Mouse (Mus musculus) hindbrain, embryonic 13.5 days (tissue): ENCODE measurements around the gene Il17ra. TPM values are rescaled to one million over a fixed set of nuclear protein-coding genes. Genes with fewer than 3 reads are reported as not detected.

Experiments used
- ATAC-seq: fragments of 200-750 bp; cut with Nextera tagmentation; 2 replicates; pipeline ENCODE4 v1.8.0; 2017; ENCODE audit warnings: moderate TSS enrichment; ENCODE audit not compliant: low FRiP score
- H3K27ac ChIP-seq: fragments of 300-500 bp; sonication (generic); 2 replicates; pipeline ENCODE4 v1.5.1; 2015; ENCODE audit warnings: inconsistent platforms, mild to moderate bottlenecking, moderate library complexity
- H3K27me3 ChIP-seq: fragments of 300-500 bp; sonication (generic); 2 replicates; pipeline ENCODE4 v1.6.1; 2015; ENCODE audit warnings: mild to moderate bottlenecking, inconsistent platforms
- H3K36me3 ChIP-seq: fragments of 300-500 bp; sonication (generic); 2 replicates; pipeline ENCODE4 v1.6.1; 2015; ENCODE audit warnings: mild to moderate bottlenecking, inconsistent platforms
- H3K4me1 ChIP-seq: fragments of 300-500 bp; sonication (generic); replicated peaks from 2 replicates; pipeline ENCODE4 v1.6.1; 2015; ENCODE audit warnings: inconsistent platforms
- H3K4me2 ChIP-seq: fragments of 300-500 bp; sonication (generic); 2 replicates; pipeline ENCODE4 v1.6.1; 2015; ENCODE audit warnings: inconsistent platforms, mild to moderate bottlenecking, moderate library complexity
- H3K4me3 ChIP-seq: fragments of 300-500 bp; sonication (generic); 2 replicates; pipeline ENCODE4 v1.5.1; 2015; ENCODE audit warnings: mild to moderate bottlenecking, inconsistent platforms
- H3K9ac ChIP-seq: fragments of 300-500 bp; sonication (generic); 2 replicates; pipeline ENCODE4 v1.6.1; 2015; ENCODE audit warnings: mild to moderate bottlenecking, inconsistent platforms
- H3K9me3 ChIP-seq: fragments of 300-500 bp; sonication (generic); 2 replicates; pipeline ENCODE4 v1.6.1; 2016; ENCODE audit warnings: inconsistent platforms
- WGBS: fragments of 180-500 bp; shearing (Covaris S2); methylation state at CpG from one replicate; pipeline ENCODE4 v1.1.7; 2015; 5-methylcytosine and 5-hydroxymethylcytosine counted together
- polyA plus RNA-seq: library from polyadenylated mRNA; unstranded; fragments of >200 nt; fragmentation: Nextera tagmentation; extraction: Ambion mirVana; gene quantifications from 2 replicates; pipeline ENCODE4 v1.2.1, GENCODE M21; 2015

The Il17ra gene
- polyA plus RNA-seq, 1 experiment from 2014 or later, result 9.8 TPM

DNA sequence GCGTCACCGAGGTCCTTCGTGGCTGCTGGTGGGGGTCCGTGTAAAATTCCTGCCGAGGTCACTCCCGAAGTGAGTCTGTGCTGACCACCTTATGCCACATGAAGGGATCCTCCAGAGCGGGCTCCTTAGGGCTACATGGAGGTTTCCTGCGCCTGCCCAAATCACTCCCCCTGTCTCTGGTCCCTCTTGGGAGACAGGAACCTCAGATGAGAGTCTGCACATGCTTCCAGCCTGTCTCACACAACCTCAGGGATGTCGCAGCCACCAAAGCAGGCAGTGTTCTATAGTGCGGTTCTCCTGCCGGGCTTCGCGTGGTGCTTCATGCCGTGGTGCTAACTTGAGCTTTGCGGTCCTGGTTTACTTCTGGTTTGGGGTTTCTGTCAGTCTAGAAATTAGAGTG is 1.8 kb upstream of the Il17ra start:
- Histone ChIP-seq H3K4me2 (no peak overlapping the region), H3K27me3 (peaks cover 47% of the 10 kb centered on the region), H3K9me3 (no peaks in the 10 kb centered on the region), H3K4me1 (peaks cover 19% of the 10 kb centered on the region), H3K36me3 (no peaks in the 10 kb centered on the region), H3K27ac (no peak overlapping the region), H3K9ac (no peak overlapping the region), H3K4me3 (no peak overlapping the region)
- WGBS, result 69% methylated on average over 15 of the region's 15 CpGs
- ATAC-seq, result no peak

DNA sequence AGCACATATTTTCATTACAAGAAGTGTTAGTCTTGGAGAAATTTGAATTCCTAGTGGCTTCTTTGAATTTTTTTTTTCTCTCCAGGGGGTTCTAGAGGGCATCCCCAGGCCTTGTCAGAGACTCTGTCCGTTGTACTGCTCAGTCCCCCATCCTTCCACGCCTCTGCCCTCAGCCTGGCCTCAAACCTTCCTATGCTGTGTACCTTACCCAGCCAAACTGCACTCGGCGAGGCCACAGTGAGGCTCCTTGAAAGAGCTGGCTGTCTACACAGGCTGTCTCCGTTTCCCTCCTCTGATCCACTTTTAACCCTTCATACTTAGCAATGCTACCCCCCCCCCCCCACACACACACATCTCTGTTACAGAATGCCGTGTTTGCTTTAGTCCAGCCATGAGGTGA is 796 bp upstream of the Il17ra start:
- 55% methylated on average over 6 of the region's 6 CpGs for WGBS
- Histone ChIP-seq H3K9me3 (no peaks in the 10 kb centered on the region), H3K4me1 (peaks cover 19% of the 10 kb centered on the region), H3K27me3 (peaks cover 47% of the 10 kb centered on the region), H3K4me2 (no peak overlapping the region), H3K27ac (no peak overlapping the region), H3K9ac (no peak overlapping the region), H3K36me3 (no peaks in the 10 kb centered on the region), H3K4me3 (no peak overlapping the region)
- no peak for ATAC-seq

DNA sequence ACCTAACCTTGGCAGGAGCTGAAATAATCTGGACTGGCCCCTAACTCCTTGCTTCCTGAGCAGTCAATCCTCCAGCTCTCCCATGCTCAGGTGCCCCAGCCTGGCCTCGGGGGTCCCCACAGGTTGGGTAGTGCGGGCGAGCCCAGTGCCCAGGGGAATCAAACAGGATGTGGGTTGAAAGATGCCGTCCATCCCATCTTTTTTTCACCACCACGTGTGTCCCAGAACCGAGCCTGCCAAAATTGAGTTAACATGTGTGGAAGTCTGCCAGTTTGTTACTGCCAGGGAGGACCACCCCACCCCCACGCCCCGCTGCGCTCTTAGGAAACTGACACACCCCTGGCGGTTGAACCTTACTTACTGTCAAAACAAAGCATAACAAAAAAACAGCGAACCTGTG is 837 bp downstream of the Il17ra start:
- Histone ChIP-seq H3K4me3 (peak overlapping the region; percentile 55), H3K27ac (no peak overlapping the region), H3K9me3 (no peaks in the 10 kb centered on the region), H3K27me3 (peaks cover 47% of the 10 kb centered on the region), H3K9ac (peak overlapping the region; percentile 74), H3K4me1 (peaks cover 19% of the 10 kb centered on the region), H3K4me2 (peak overlapping the region; percentile 67), H3K36me3 (no peaks in the 10 kb centered on the region)
- WGBS, result 4% methylated on average over 11 of the region's 11 CpGs
- ATAC-seq, result 0 out of 2 replicates have a peak, but pooled peaks have one; percentile 55

DNA sequence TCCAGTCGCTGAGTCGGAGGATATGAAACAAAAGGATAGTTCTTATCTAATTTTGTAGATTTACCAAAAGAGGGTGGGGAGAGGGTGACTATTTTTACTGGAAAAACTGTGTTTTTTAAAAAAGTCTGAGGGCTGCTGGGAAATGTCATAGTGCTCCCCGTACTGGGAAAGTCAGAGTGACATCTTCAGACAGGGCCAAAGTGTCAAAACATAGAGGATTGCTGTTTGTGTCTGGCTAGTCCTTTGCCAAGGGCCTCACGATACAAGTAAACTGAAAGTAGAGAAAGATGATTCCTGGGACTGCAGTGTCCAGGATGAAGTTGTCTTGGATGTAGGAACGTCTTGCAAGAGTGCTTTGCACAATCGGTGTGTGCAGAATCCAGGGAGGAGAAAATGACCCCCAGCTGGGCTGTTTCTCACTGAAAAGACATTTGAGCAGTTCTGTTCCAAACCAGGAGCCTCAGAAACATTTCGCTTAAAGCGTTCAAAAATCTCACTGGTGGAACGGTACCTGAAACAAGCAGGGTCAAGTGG is 1.4 kb downstream of the Il17ra start:
- Histone ChIP-seq H3K4me3 (peak overlapping the region; percentile 55), H3K4me2 (peak overlapping the region; percentile 67), H3K27me3 (peaks cover 47% of the 10 kb centered on the region), H3K36me3 (no peaks in the 10 kb centered on the region), H3K4me1 (peaks cover 19% of the 10 kb centered on the region), H3K9ac (no peak overlapping the region), H3K27ac (no peak overlapping the region), H3K9me3 (no peaks in the 10 kb centered on the region)
- ATAC-seq, result no peak
- 47% methylated on average over 9 of the region's 9 CpGs for WGBS

DNA sequence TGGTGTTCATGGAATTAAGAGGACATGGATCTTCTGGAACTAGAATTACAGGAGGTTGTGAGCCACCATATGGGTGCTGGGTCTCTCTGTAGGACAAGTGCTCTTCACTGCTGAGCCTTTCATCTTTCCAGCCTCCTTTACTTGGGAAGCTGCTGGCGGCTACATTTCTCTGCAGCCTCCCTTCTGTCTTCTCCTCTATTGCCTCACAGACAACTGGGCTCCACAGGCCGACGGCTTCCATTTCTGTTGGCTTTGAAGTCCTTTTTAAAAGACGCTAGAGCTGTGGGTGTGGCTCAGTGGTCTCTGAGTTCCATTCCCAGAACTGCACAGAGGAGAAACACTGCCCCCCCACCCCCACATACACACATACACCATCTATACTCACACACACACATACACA is 2.3 kb downstream of the Il17ra start:
- H3K4me2 ChIP-seq, result no peak overlapping the region
- no peak overlapping the region for H3K9ac ChIP-seq
- 43% methylated on average over 4 of the region's 4 CpGs for WGBS
- peaks cover 28% of the 10 kb centered on the region for H3K4me1 ChIP-seq
- no peaks in the 10 kb centered on the region for H3K36me3 ChIP-seq
- H3K4me3 ChIP-seq, result no peak overlapping the region
- no peaks in the 10 kb centered on the region for H3K9me3 ChIP-seq
- H3K27me3 ChIP-seq, result peaks cover 47% of the 10 kb centered on the region
- no peak overlapping the region for H3K27ac ChIP-seq
- ATAC-seq, result no peak

DNA sequence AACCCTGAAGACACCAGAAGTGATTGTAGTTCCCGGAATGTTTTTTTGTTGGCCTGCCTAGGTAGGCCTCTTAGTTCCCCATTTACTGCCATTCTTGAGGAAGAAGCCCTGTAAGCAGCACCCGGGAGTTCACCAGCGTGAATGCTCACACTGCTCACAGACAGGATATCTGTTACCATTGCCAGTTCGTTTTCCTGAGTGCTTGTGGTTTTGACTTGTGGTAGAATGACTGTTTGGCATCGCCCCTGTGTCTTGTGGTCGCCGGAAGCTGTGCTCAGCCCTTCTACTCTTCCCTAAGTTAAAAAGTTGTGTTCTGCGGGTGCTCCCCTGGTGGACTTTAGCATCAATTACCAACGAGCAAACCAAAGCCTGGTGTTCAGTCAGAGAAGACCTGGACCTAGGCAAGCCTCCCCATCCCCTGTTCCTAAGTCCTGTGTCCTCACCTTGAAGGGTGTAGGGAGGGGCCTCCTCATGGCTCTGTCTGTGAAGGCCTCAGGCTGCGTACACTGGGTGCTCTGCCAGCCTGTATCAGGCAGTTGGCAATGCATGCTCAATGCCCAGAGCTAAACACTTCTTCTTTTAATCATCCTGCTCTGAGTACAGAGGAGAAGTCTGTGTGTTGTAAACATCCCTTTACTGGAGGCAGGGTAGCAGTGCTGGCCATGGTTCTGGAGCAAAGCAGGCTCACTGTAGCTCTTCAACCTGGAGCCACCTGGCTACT is 3.7 kb downstream of the Il17ra start:
- Histone ChIP-seq H3K27ac (no peak overlapping the region), H3K9me3 (no peaks in the 10 kb centered on the region), H3K4me3 (no peak overlapping the region), H3K4me2 (no peak overlapping the region), H3K27me3 (peaks cover 39% of the 10 kb centered on the region), H3K9ac (no peak overlapping the region), H3K36me3 (no peaks in the 10 kb centered on the region), H3K4me1 (peaks cover 35% of the 10 kb centered on the region)
- 81% methylated on average over 10 of the region's 10 CpGs for WGBS
- no peak for ATAC-seq

DNA sequence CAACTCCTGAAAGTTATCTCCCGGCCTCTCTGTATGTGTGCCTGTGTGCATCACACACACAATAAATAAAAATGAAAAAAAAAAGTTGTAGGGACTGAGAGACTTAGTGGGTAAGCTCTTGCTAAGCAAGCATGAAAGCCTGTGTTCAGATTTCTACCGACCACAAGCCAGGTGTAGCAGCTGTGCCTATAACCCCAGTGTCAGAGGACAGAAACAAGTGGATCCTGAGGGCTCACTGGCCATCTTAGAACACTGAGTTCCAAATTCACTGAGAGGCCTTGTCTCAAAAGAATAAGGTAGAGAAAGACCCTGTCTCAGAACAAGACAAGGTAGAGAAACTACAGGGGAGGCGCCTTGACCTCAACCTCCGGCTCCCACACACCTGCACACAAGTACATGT is 5.2 kb downstream of the Il17ra start:
- WGBS, result 94% methylated on average over 4 of the region's 4 CpGs
- Histone ChIP-seq H3K4me3 (no peak overlapping the region), H3K36me3 (no peaks in the 10 kb centered on the region), H3K9ac (no peak overlapping the region), H3K4me1 (peaks cover 45% of the 10 kb centered on the region), H3K4me2 (no peak overlapping the region), H3K9me3 (no peaks in the 10 kb centered on the region), H3K27me3 (peaks cover 24% of the 10 kb centered on the region), H3K27ac (no peak overlapping the region)
- ATAC-seq, result no peak

DNA sequence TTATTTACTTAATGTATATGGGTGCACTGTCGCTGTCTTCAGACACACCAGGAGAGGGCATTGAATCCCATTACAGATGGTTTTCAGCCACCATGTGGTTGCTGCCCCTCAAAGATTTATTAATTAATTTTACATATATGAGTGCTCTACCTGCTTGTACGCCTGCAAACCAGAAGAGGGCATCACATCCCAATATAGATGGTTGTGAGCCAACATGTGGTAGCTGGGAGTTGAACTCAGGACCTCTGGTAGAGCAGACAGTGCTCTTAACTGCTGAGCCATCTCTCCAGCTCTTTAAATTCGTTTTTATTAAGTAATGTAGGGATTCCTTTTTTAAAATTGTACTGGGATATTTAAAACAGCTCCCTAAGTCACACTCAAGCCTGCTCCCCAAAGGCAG is 6.2 kb downstream of the Il17ra start:
- ATAC-seq, result no peak
- 73% methylated on average over 3 of the region's 3 CpGs for WGBS
- H3K4me2 ChIP-seq, result no peak overlapping the region

DNA sequence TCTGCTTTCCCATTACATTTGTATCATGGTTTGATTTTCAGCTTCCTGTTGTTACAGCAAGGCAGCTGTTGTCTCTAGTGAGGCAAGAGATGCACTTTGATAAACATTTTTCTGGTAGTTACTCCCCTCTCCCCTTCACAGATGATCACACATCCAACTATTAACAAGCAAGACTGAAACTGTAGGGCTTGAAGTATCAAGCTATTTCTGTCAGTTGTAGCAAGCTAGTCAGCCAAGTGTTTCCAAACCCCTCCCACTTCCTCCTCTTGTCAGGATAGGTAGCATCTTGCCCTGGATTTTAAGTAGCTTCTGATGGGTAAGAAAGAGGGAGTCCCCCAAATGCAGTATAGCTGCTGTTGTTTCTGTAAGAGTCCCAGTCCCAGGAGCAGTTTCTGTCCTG is 6.7 kb downstream of the Il17ra start:
- no peak overlapping the region for H3K9ac ChIP-seq

More for the DNA sequence above, 6.2 kb downstream of the Il17ra start:
- Histone ChIP-seq H3K27ac (no peak overlapping the region), H3K9me3 (no peaks in the 10 kb centered on the region), H3K4me3 (no peak overlapping the region), H3K36me3 (no peaks in the 10 kb centered on the region), H3K27me3 (peaks cover 14% of the 10 kb centered on the region), H3K9ac (no peak overlapping the region), H3K4me1 (peaks cover 46% of the 10 kb centered on the region)

DNA sequence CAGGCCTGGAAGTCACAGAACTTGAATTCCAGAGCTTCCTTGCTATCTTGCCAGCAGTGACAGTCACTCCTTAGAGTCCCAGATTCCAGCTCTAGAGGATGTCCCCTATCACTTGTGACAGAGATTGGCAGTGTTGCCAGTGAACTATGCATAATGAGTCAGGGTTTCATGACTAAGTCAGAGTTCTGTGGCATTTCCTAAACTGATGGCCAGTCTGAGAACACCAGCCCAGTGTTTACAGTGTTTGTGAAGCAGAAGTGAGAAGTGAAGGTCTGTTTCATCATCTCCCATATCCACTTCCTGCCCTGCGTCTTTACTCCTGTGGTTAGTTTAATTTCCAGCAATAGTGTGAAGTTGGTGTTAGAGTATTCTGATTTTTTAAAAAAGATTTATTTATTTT is 7.6 kb downstream of the Il17ra start:
- no peak overlapping the region for H3K4me2 ChIP-seq
- H3K9ac ChIP-seq, result no peak overlapping the region
- H3K27me3 ChIP-seq, result no peaks in the 10 kb centered on the region
- H3K9me3 ChIP-seq, result no peaks in the 10 kb centered on the region
- no peak for ATAC-seq
- H3K27ac ChIP-seq, result peak overlapping the region; percentile 62
- WGBS, result 94% methylated on average over 1 of the region's 1 CpGs
- peaks cover 44% of the 10 kb centered on the region for H3K4me1 ChIP-seq
- H3K4me3 ChIP-seq, result no peak overlapping the region
- H3K36me3 ChIP-seq, result no peaks in the 10 kb centered on the region

More for the DNA sequence above, 6.7 kb downstream of the Il17ra start:
- no peak for ATAC-seq
- H3K36me3 ChIP-seq, result no peaks in the 10 kb centered on the region
- no peak overlapping the region for H3K27ac ChIP-seq
- H3K4me2 ChIP-seq, result no peak overlapping the region
- no peaks in the 10 kb centered on the region for H3K9me3 ChIP-seq
- H3K4me3 ChIP-seq, result no peak overlapping the region
- H3K4me1 ChIP-seq, result peaks cover 44% of the 10 kb centered on the region
- H3K27me3 ChIP-seq, result peaks cover 9% of the 10 kb centered on the region

DNA sequence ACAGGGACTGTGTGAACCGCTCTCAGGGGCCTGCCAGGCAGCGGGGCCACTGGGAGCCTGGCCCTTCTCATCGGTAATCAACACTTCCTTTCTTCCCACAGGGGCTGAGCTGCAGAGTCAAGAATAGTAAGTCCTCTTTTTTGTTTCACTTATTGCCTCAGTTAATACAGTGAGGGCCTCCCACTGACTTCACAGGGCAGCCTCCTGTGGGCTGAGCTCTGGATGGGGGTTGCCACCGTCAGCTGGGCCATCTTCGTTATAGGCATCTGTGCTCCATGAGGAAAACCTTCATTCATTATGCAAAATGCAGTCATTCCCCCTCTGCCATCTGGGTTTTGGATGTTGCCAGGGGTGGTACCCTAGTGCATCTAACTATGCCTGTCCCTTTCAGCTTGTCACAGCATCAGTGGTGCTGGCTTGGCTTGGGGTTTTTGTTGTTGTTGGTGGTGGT is 9.0 kb downstream of the Il17ra start:
- H3K4me3 ChIP-seq, result no peak overlapping the region
- H3K4me1 ChIP-seq, result peaks cover 44% of the 10 kb centered on the region
- H3K4me2 ChIP-seq, result peak overlapping the region; percentile 29; the same call in 1 of the 2 replicates
- H3K9ac ChIP-seq, result peak overlapping the region; percentile 35; the same call in 1 of the 2 replicates
- 2% methylated on average over 5 of the region's 5 CpGs for WGBS
- H3K36me3 ChIP-seq, result peaks cover under 1% of the 10 kb centered on the region; the same call in 1 of the 2 replicates
- no peaks in the 10 kb centered on the region for H3K27me3 ChIP-seq
- peak; percentile 81 for ATAC-seq
- H3K9me3 ChIP-seq, result no peaks in the 10 kb centered on the region
- peak overlapping the region; percentile 89 for H3K27ac ChIP-seq

DNA sequence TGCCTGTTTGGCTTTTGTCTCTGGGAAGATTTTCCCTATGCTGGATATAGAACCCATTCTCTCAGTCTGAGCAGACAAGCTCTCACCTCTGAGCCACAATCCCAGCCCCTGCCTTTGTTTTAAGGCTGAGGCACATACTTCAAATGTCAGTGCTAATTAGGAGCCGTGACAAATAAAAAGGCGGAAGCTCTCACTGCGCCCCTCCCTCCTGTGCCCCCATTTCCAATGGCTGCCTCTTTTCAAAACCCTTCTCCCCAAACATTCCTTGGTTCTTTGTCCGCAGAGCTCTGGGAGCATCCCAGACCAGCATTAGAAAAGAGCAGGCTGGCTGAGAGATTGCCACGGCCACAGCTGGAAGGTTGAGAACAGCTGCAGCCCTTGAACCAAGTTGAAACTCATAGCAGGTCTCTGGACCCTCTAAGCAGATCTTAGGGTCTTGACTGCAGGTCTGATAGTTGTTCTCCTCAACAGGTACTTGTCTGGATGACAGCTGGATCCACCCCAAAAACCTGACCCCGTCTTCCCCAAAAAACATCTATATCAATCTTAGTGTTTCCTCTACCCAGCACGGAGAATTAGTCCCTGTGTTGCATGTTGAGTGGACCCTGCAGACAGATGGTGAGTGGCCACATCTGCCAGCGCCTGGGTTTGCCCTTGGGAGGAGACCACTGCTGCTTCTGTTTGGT is 9.6 kb downstream of the Il17ra start:
- Histone ChIP-seq H3K4me3 (no peak overlapping the region), H3K9ac (peak overlapping the region; percentile 35; the same call in 1 of the 2 replicates), H3K9me3 (no peaks in the 10 kb centered on the region), H3K27ac (peak overlapping the region; percentile 89), H3K27me3 (no peaks in the 10 kb centered on the region), H3K36me3 (peaks cover 5% of the 10 kb centered on the region; the same call in 1 of the 2 replicates), H3K4me1 (peaks cover 44% of the 10 kb centered on the region), H3K4me2 (peak overlapping the region; percentile 29; the same call in 1 of the 2 replicates)
- 8% methylated on average over 8 of the region's 8 CpGs for WGBS
- ATAC-seq, result peak; percentile 67
